Mouse (Mus musculus) colon, adult 2 months (tissue): Measurements from ENCODE around the gene Cdc27. TPM values are rescaled to one million over a fixed set of nuclear protein-coding genes. Genes with fewer than 3 reads are reported as not detected.

ENCODE experiments used
- polyA plus RNA-seq: library from polyadenylated mRNA; depleted of rRNA; stranded (reverse); fragments of >200 nt; gene quantifications from 2 replicates; pipeline ENCODE4 v1.2.3, GENCODE M21; 2012; rRNA removed

Cdc27 gene
- polyA plus RNA-seq = 2.2 and 2.8 TPM in 2 replicates

GRCm38 (mm10) chr11:104550406-104550974 is at the start of gene Cdc27, which contains the start of gene Myl4:
Gene Cdc27, minus strand, starts transcription at chr11:104550620.
Gene Myl4, plus strand, starts transcription at chr11:104550663.

GRCm38 (mm10) chr11:104468751-104469268 is 81.6 kb downstream of the Cdc27 start, which contains the start of gene Kansl1:
Gene Kansl1, minus strand, starts transcription at chr11:104468861.

Other genes with a start within 250 kb of the Cdc27 start
- gene Kansl1, start 81.8 kb downstream of the Cdc27 start, polyA plus RNA-seq = 112 and 120 TPM in 2 replicates
- gene Myl4, start within 50 bp of the Cdc27 start, polyA plus RNA-seq = 2.8 and 5.2 TPM in 2 replicates
- gene Itgb3, start 57.4 kb upstream of the Cdc27 start, polyA plus RNA-seq = 9.3 and 10.5 TPM in 2 replicates
- not detected in 2 replicates for gene Gm11639, start 135.1 kb upstream of the Cdc27 start, polyA plus RNA-seq